Mouse (Mus musculus) MEL (cell line): ENCODE results near the gene Tal1. TPM values are rescaled to one million over a fixed set of nuclear protein-coding genes. Genes with fewer than 3 reads are reported as not detected.

Experiments
- DNase-seq: peaks from one replicate; pipeline ENCODE4 v3.0.0; 2011; ENCODE audit warnings: low read depth, low spot score
- H3K27ac ChIP-seq: 2 replicates; pipeline ENCODE4 v1.5.1; 2012; ENCODE audit warnings: low read depth, mild to moderate bottlenecking, control low read depth, low read length, moderate library complexity; ENCODE audit not compliant: control insufficient read depth
- H3K27me3 ChIP-seq, 2 experiments: fragments of 150-350 bp in 1 of 2; sonication (generic) in 1 of 2; 2 replicates each; pipeline ENCODE4 v1.6.1; 2012; ENCODE audit warnings: low read length in 2 of 2, mild to moderate bottlenecking in 2 of 2, improper control_type of control experiment in 1 of 2, moderate library complexity in 1 of 2; ENCODE audit not compliant: insufficient read depth in 2 of 2, control insufficient read depth in 1 of 2
- H3K36me3 ChIP-seq, 2 experiments: 2 replicates each; pipeline ENCODE4 v1.6.1; 2012 to 2014; ENCODE audit warnings: low read length in 2 of 2, improper control_type of control experiment in 1 of 2, inconsistent platforms in 1 of 2, mild to moderate bottlenecking in 1 of 2; ENCODE audit not compliant: insufficient read depth in 2 of 2, control insufficient read depth in 1 of 2
- H3K4me1 ChIP-seq, 2 experiments: fragments of 150-350 bp in 1 of 2; sonication (generic) in 1 of 2; 2 replicates each; pipeline ENCODE4 v1.6.1; 2012; ENCODE audit warnings: low read length in 2 of 2, improper control_type of control experiment in 1 of 2, mild to moderate bottlenecking in 1 of 2; ENCODE audit not compliant: insufficient read depth in 2 of 2, control insufficient read depth in 1 of 2
- H3K4me3 ChIP-seq, 2 experiments: fragments of 150-350 bp in 1 of 2; sonication (generic) in 1 of 2; 2 replicates each; pipeline ENCODE4 v1.5.1; 2012; ENCODE audit warnings: low read depth in 2 of 2, low read length in 2 of 2, mild to moderate bottlenecking in 2 of 2, moderate library complexity in 2 of 2, control low read depth in 1 of 2, improper control_type of control experiment in 1 of 2; ENCODE audit not compliant: control insufficient read depth in 1 of 2, insufficient read depth in 1 of 2
- H3K79me2 ChIP-seq: 2 replicates; pipeline ENCODE4 v1.6.1; 2012; ENCODE audit warnings: mild to moderate bottlenecking, low read length, moderate library complexity; ENCODE audit not compliant: control insufficient read depth, poor library complexity, insufficient read depth
- H3K9ac ChIP-seq: 2 replicates; pipeline ENCODE4 v1.6.1; 2012; ENCODE audit warnings: low read depth, mild to moderate bottlenecking, control low read depth, low read length, moderate library complexity; ENCODE audit not compliant: control insufficient read depth, poor library complexity, severe bottlenecking
- H3K9me3 ChIP-seq: fragments of 150-350 bp; sonication (generic); replicated peaks from 2 replicates; pipeline ENCODE4 v1.6.1; 2012; ENCODE audit warnings: mild to moderate bottlenecking, low read length, improper control_type of control experiment, moderate library complexity; ENCODE audit not compliant: insufficient read depth
- BHLHE40 ChIP-seq: IDR thresholded peaks from 2 replicates; pipeline ENCODE4 v1.6.1; 2012; ENCODE audit warnings: low read depth, mild to moderate bottlenecking, inconsistent platforms, low read length, improper control_type of control experiment, borderline replicate concordance
- CHD1 ChIP-seq: IDR thresholded peaks from 2 replicates; pipeline ENCODE4 v1.6.1; 2012; ENCODE audit warnings: low read depth, mild to moderate bottlenecking, inconsistent platforms, low read length, improper control_type of control experiment
- CHD2 ChIP-seq: IDR thresholded peaks from 2 replicates; pipeline ENCODE4 v1.6.1; 2011; ENCODE audit warnings: low read length, improper control_type of control experiment
- CTCF ChIP-seq, 3 experiments: IDR thresholded peaks in 2 of 3; conservative IDR thresholded peaks in 1 of 3; 2 replicates each; pipeline ENCODE4 v1.5.1; 2011 to 2012; ENCODE audit warnings: low read length in 3 of 3, low read depth in 2 of 3, mild to moderate bottlenecking in 2 of 3, improper control_type of control experiment in 1 of 3, inconsistent platforms in 1 of 3, mixed read lengths in 1 of 3, moderate library complexity in 1 of 3; ENCODE audit not compliant: control insufficient read depth in 1 of 3, insufficient read depth in 1 of 3, poor library complexity in 1 of 3, severe bottlenecking in 1 of 3
- EP300 ChIP-seq, 2 experiments: IDR thresholded peaks; 2 replicates each; pipeline ENCODE4 v1.6.1; 2011; ENCODE audit warnings: improper control_type of control experiment in 2 of 2, low read length in 2 of 2, low read depth in 1 of 2, mild to moderate bottlenecking in 1 of 2
- GABPA ChIP-seq: IDR thresholded peaks from 2 replicates; pipeline ENCODE4 v1.6.1; 2012; ENCODE audit warnings: low read depth, mild to moderate bottlenecking, inconsistent platforms, low read length, improper control_type of control experiment, moderate library complexity
- GATA1 ChIP-seq: IDR thresholded peaks from 2 replicates; pipeline ENCODE4 v1.6.1; 2011; ENCODE audit warnings: low read depth, low read length, improper control_type of control experiment
- HCFC1 ChIP-seq: IDR thresholded peaks from 2 replicates; pipeline ENCODE4 v1.6.1; 2012; ENCODE audit warnings: low read depth, mild to moderate bottlenecking, inconsistent platforms, low read length, improper control_type of control experiment, moderate library complexity
- MAX ChIP-seq: IDR thresholded peaks from 2 replicates; pipeline ENCODE4 v1.6.1; 2011; ENCODE audit warnings: low read length, improper control_type of control experiment
- MAZ ChIP-seq: IDR thresholded peaks from 2 replicates; pipeline ENCODE4 v1.6.1; 2012; ENCODE audit warnings: low read depth, mild to moderate bottlenecking, inconsistent platforms, low read length, improper control_type of control experiment
- MXI1 ChIP-seq: IDR thresholded peaks from 2 replicates; pipeline ENCODE4 v1.6.1; 2011; ENCODE audit warnings: mild to moderate bottlenecking, low read depth, low read length, improper control_type of control experiment
- NRF1 ChIP-seq: IDR thresholded peaks from 2 replicates; pipeline ENCODE4 v1.6.1; 2014; ENCODE audit warnings: low read depth, mild to moderate bottlenecking, inconsistent platforms, low read length, improper control_type of control experiment, moderate library complexity; ENCODE audit not compliant: poor library complexity, insufficient read depth, severe bottlenecking
- RAD21 ChIP-seq: IDR thresholded peaks from 2 replicates; pipeline ENCODE4 v1.6.1; 2011; ENCODE audit warnings: mild to moderate bottlenecking, low read depth, low read length, improper control_type of control experiment
- RCOR1 ChIP-seq: IDR thresholded peaks from 2 replicates; pipeline ENCODE4 v1.6.1; 2012; ENCODE audit warnings: low read depth, mild to moderate bottlenecking, inconsistent platforms, low read length, improper control_type of control experiment
- SIN3A ChIP-seq: IDR thresholded peaks from 2 replicates; pipeline ENCODE4 v1.6.1; 2012; ENCODE audit warnings: low read length, improper control_type of control experiment, inconsistent platforms
- UBTF ChIP-seq: IDR thresholded peaks from 2 replicates; pipeline ENCODE4 v1.6.1; 2012; ENCODE audit warnings: low read depth, mild to moderate bottlenecking, inconsistent platforms, low read length, improper control_type of control experiment, moderate library complexity, borderline replicate concordance; ENCODE audit not compliant: insufficient read depth
- USF1 ChIP-seq: IDR thresholded peaks from 2 replicates; pipeline ENCODE4 v1.6.1; 2014; ENCODE audit warnings: low read depth, mild to moderate bottlenecking, inconsistent platforms, low read length, improper control_type of control experiment, moderate library complexity
- ZMIZ1 ChIP-seq: IDR thresholded peaks from 2 replicates; pipeline ENCODE4 v1.6.1; 2012; ENCODE audit warnings: low read depth, mild to moderate bottlenecking, inconsistent platforms, low read length, improper control_type of control experiment, moderate library complexity
- ZNF384 ChIP-seq: IDR thresholded peaks from 2 replicates; pipeline ENCODE4 v1.6.1; 2012; ENCODE audit warnings: low read depth, mild to moderate bottlenecking, inconsistent platforms, low read length, improper control_type of control experiment
- polyA plus RNA-seq, 2 experiments: library from polyadenylated mRNA; stranded (reverse) in 1 of 2; unstranded in 1 of 2; fragments of >175 nt in 1 of 2; fragments of >200 nt in 1 of 2; gene quantifications; 2 replicates each; pipeline versions ENCODE4 v1.2.1 to v1.2.4; 2012; ENCODE audit warnings: low replicate concordance in 2 of 2, low read depth in 1 of 2; ENCODE audit not compliant: insufficient read length in 2 of 2, insufficient read depth in 1 of 2, missing spikeins in 1 of 2
- total RNA-seq: library from RNA; depleted of rRNA; stranded (reverse); fragments of 300-350 nt; gene quantifications from 2 replicates; pipeline ENCODE4 v1.2.3, GENCODE M21; 2012

Tal1 gene
- total and polyA plus RNA-seq, 3 experiments, result 34.9 to 48.9 TPM; not detected in 1

- DNase-seq, result no peak
- H3K27ac ChIP-seq, result no peak overlapping the region
Measured at GRCm38 (mm10) chr4:115090592-115090991, 34.4 kb downstream of the Tal1 start.

GRCm38 (mm10) chr4:115091806-115092205 lies 35.6 kb downstream of the Tal1 start:
- no peak overlapping the region for H3K9ac ChIP-seq
- no peak for TF ChIP-seq ZNF384
- TF ChIP-seq, all 39 proteins: peak for 0
- Histone ChIP-seq H3K27me3 (no peaks in the 10 kb centered on the region), H3K9me3 (no peaks in the 10 kb centered on the region), H3K36me3 (peaks cover 0 to 13% of the 10 kb centered on the region in 2 experiments; a peak in 2 of 4 replicates), H3K4me3 (no peak overlapping the region), H3K79me2 (no peaks in the 10 kb centered on the region), H3K4me1 (peaks cover 3 to 26% of the 10 kb centered on the region in 2 experiments), H3K27ac (no peak overlapping the region)
- DNase-seq, result no peak

More at GRCm38 (mm10) chr4:115090592-115090991, 34.4 kb downstream of the Tal1 start:
- peaks cover 3 to 19% of the 10 kb centered on the region in 2 experiments for H3K4me1 ChIP-seq
- TF ChIP-seq NRF1 (no peak), GATA1 (no peak), UBTF (no peak), ZNF384 (no peak), EP300 (IDR thresholded peaks at IDR 0.05; ENCODE audit: low read depth in 1 of 2, low read length in 2 of 2) (no peak), GABPA (no peak), MAX (no peak), USF1 (no peak), HCFC1 (no peak)
- no peak overlapping the region for H3K9ac ChIP-seq
- H3K36me3 ChIP-seq, result peaks cover 0 to 10% of the 10 kb centered on the region in 2 experiments; a peak in 2 of 4 replicates
- H3K9me3 ChIP-seq, result no peaks in the 10 kb centered on the region
- H3K27me3 ChIP-seq, result no peaks in the 10 kb centered on the region
- H3K79me2 ChIP-seq, result no peaks in the 10 kb centered on the region
- H3K4me3 ChIP-seq, result no peak overlapping the region

DNA sequence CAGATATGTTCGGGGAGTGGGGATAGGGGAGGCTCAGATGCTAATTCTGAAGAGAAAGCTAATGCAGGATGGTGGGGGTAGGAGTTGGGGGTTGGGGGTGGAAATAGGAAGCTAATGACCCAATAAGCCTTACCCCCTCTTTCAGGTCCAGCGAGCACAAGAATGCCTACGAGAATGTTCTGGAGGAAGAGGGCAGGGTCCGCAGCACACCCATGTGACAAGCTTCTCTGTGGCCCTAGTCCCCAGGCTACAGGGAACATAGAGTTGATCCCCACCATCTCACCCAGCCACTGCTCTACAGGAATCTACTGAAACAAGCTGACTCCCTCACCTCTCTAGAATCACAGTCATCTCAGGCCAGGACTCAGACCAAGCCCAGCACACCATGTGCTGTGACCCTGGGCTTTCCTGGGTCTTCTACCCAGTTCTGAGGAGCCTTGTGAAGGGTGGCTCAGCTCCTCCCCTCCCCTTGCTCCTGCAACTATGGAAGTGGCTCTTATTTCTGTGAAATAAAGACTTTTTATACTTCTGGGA lies 37.2 kb downstream of the Tal1 start:
- no peaks in the 10 kb centered on the region for H3K9me3 ChIP-seq
- H3K4me3 ChIP-seq, result no peak overlapping the region
- no peak for DNase-seq
- no peaks in the 10 kb centered on the region for H3K27me3 ChIP-seq
- H3K79me2 ChIP-seq, result no peaks in the 10 kb centered on the region
- TF ChIP-seq CTCF (IDR thresholded peaks at IDR 0.05 in 2 of 3, conservative IDR thresholded peaks at IDR 0.05 in 1 of 3; ENCODE audit: control insufficient read depth in 1 of 3, insufficient read depth in 1 of 3, low read depth in 2 of 3, low read length in 3 of 3, poor library complexity in 1 of 3, severe bottlenecking in 1 of 3), result no peak
- TF ChIP-seq BHLHE40, result no peak
- TF ChIP-seq SIN3A, result no peak
- TF ChIP-seq HCFC1, result no peak
- TF ChIP-seq MAZ, result no peak
- TF ChIP-seq USF1, result no peak
- no peak for TF ChIP-seq MXI1
- TF ChIP-seq ZMIZ1, result no peak
- TF ChIP-seq RAD21, result no peak
- TF ChIP-seq RCOR1, result no peak
- TF ChIP-seq CHD1, result no peak
- TF ChIP-seq CHD2, result no peak
- TF ChIP-seq NRF1, result no peak
- TF ChIP-seq, all 39 proteins: peak for 0
- H3K36me3 ChIP-seq, result peaks cover 0 to 14% of the 10 kb centered on the region in 2 experiments; a peak in 2 of 4 replicates
- H3K27ac ChIP-seq, result no peak overlapping the region
- H3K9ac ChIP-seq, result no peak overlapping the region
- peaks cover 3 to 38% of the 10 kb centered on the region in 2 experiments for H3K4me1 ChIP-seq
